Mouse (Mus musculus): ENCODE data around the gene Cox20. TPM values are rescaled to one million over a fixed set of nuclear protein-coding genes. Genes with fewer than 3 reads are reported as not detected.

Gene Cox20
- polyA plus RNA-seq, 1 experiment from 2014 or later = 101 TPM

- ATAC-seq (ENCODE audit: insufficient number of reproducible peaks, low FRiP score, low TSS enrichment, low read depth) = no peak
- Histone ChIP-seq H3K9ac (no peak overlapping the region), H3K36me3 (peaks cover 42% of the 10 kb centered on the region), H3K27me3 (no peaks in the 10 kb centered on the region), H3K4me1 (peaks cover 14% of the 10 kb centered on the region), H3K4me2 (no peak overlapping the region), H3K27ac (no peak overlapping the region; the same call in 1 of the 2 replicates), H3K4me3 (no peak overlapping the region), H3K9me3 (no peaks in the 10 kb centered on the region)
- 61% methylated on average over 4 of the region's 4 CpGs for WGBS
These were observed 2.9 kb downstream of the Cox20 start for GRCm38 (mm10) chr1:178321730-178322357.

DNA sequence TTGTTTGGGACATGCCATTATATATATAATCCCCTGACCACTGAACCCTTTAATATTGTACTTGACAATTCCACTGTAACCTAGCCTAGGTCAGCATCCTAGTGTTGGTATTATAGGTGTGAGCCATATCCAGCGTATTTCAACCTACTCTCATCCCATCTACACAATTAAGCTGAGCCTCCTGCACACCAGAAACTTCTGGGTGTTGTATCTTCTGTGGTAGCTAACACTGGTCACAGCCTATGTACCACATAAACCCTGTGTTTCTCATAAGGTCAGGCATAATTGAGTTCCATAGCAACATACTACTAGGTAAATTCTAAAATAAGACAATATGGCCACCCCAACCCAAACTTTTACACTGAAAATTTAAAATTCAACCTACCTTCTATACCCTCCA, 4.3 kb downstream of the Cox20 start:
- Histone ChIP-seq H3K9ac (no peak overlapping the region), H3K27ac (no peak overlapping the region), H3K9me3 (no peaks in the 10 kb centered on the region), H3K4me2 (no peak overlapping the region), H3K4me3 (no peak overlapping the region), H3K27me3 (no peaks in the 10 kb centered on the region), H3K4me1 (peaks cover 14% of the 10 kb centered on the region), H3K36me3 (peaks cover 50% of the 10 kb centered on the region)
- WGBS = 80% methylated on average over 1 of the region's 1 CpGs
- no peak for ATAC-seq (ENCODE audit: insufficient number of reproducible peaks, low FRiP score, low TSS enrichment, low read depth)

- Histone ChIP-seq H3K27ac (no peak overlapping the region), H3K36me3 (peaks cover 58% of the 10 kb centered on the region), H3K4me1 (peaks cover 14% of the 10 kb centered on the region), H3K9me3 (no peaks in the 10 kb centered on the region), H3K27me3 (no peaks in the 10 kb centered on the region), H3K9ac (no peak overlapping the region), H3K4me2 (no peak overlapping the region), H3K4me3 (no peak overlapping the region)
- WGBS = 88% methylated on average over 1 of the region's 1 CpGs
- no peak for ATAC-seq (ENCODE audit: insufficient number of reproducible peaks, low FRiP score, low TSS enrichment, low read depth)
These were observed 5.6 kb downstream of the Cox20 start for GRCm38 (mm10) chr1:178324568-178324967.

GRCm38 (mm10) chr1:178326357-178326756, 7.4 kb downstream of the Cox20 start:
- Histone ChIP-seq H3K4me2 (no peak overlapping the region), H3K27me3 (no peaks in the 10 kb centered on the region), H3K27ac (no peak overlapping the region), H3K4me3 (no peak overlapping the region), H3K9me3 (no peaks in the 10 kb centered on the region), H3K36me3 (peaks cover 63% of the 10 kb centered on the region), H3K9ac (no peak overlapping the region), H3K4me1 (peaks cover under 1% of the 10 kb centered on the region)
- ATAC-seq (ENCODE audit: insufficient number of reproducible peaks, low FRiP score, low TSS enrichment, low read depth) = no peak
- WGBS = 87% methylated on average over 1 of the region's 1 CpGs

GRCm38 (mm10) chr1:178326950-178327349, 8.0 kb downstream of the Cox20 start:
- no peaks in the 10 kb centered on the region for H3K27me3 ChIP-seq
- H3K4me3 ChIP-seq = no peak overlapping the region
- H3K9me3 ChIP-seq = no peaks in the 10 kb centered on the region
- WGBS = 69% methylated on average over 1 of the region's 1 CpGs
- peaks cover 63% of the 10 kb centered on the region for H3K36me3 ChIP-seq
- H3K4me1 ChIP-seq = no peaks in the 10 kb centered on the region
- ATAC-seq (ENCODE audit: insufficient number of reproducible peaks, low FRiP score, low TSS enrichment, low read depth) = no peak
- H3K27ac ChIP-seq = no peak overlapping the region
- no peak overlapping the region for H3K9ac ChIP-seq
- H3K4me2 ChIP-seq = no peak overlapping the region

GRCm38 (mm10) chr1:178329017-178329416, 10.1 kb downstream of the Cox20 start:
- Histone ChIP-seq H3K27me3 (no peaks in the 10 kb centered on the region), H3K9ac (no peak overlapping the region), H3K4me2 (no peak overlapping the region), H3K4me3 (no peak overlapping the region), H3K4me1 (peaks cover 10% of the 10 kb centered on the region), H3K9me3 (no peaks in the 10 kb centered on the region), H3K36me3 (peaks cover 60% of the 10 kb centered on the region), H3K27ac (no peak overlapping the region)
- 75% methylated on average over 5 of the region's 5 CpGs for WGBS
- ATAC-seq (ENCODE audit: insufficient number of reproducible peaks, low FRiP score, low TSS enrichment, low read depth) = no peak

GRCm38 (mm10) chr1:178329946-178330345, 11.0 kb downstream of the Cox20 start:
- no peak overlapping the region for H3K4me3 ChIP-seq
- H3K9me3 ChIP-seq = no peaks in the 10 kb centered on the region
- no peak overlapping the region for H3K27ac ChIP-seq
- peaks cover 15% of the 10 kb centered on the region for H3K4me1 ChIP-seq
- 65% methylated on average over 6 of the region's 6 CpGs for WGBS
- H3K9ac ChIP-seq = no peak overlapping the region
- peaks cover 55% of the 10 kb centered on the region for H3K36me3 ChIP-seq
- no peaks in the 10 kb centered on the region for H3K27me3 ChIP-seq
- no peak for ATAC-seq (ENCODE audit: insufficient number of reproducible peaks, low FRiP score, low TSS enrichment, low read depth)
- no peak overlapping the region for H3K4me2 ChIP-seq

DNA sequence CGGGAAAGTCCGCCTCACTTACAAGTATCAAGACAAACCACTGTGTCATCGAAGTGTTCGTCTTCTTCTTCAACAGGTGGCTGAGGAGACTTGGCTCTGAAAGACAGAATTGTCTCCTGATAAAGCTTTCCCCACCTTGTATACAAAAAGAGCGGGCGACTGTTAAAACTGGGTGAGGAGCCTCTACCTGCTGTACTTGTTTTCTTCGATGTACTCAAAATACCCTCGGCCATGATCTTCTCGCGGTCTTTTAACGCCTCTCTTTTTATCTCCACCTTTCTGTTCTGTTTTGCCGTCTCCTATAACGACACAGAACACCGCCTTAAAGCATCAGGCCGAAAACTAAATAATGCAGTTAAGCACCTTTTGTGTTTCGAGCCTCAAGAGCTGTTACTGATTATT, 16.9 kb downstream of the Cox20 start:
- peaks cover 23% of the 10 kb centered on the region for H3K36me3 ChIP-seq
- peak overlapping the region; percentile 99 for H3K4me3 ChIP-seq
- H3K9me3 ChIP-seq = no peaks in the 10 kb centered on the region
- peak overlapping the region; percentile 100 for H3K27ac ChIP-seq
- ATAC-seq (ENCODE audit: insufficient number of reproducible peaks, low FRiP score, low TSS enrichment, low read depth) = no peak
- peaks cover 21% of the 10 kb centered on the region for H3K4me1 ChIP-seq
- peak overlapping the region; percentile 100 for H3K9ac ChIP-seq
- WGBS = under 1% methylated on average over 16 of the region's 16 CpGs
- no peaks in the 10 kb centered on the region for H3K27me3 ChIP-seq
- peak overlapping the region; percentile 49 for H3K4me2 ChIP-seq

- WGBS = under 1% methylated on average over 49 of the region's 53 CpGs
These were observed 17.4 kb downstream of the Cox20 start for GRCm38 (mm10) chr1:178336289-178336775.

DNA sequence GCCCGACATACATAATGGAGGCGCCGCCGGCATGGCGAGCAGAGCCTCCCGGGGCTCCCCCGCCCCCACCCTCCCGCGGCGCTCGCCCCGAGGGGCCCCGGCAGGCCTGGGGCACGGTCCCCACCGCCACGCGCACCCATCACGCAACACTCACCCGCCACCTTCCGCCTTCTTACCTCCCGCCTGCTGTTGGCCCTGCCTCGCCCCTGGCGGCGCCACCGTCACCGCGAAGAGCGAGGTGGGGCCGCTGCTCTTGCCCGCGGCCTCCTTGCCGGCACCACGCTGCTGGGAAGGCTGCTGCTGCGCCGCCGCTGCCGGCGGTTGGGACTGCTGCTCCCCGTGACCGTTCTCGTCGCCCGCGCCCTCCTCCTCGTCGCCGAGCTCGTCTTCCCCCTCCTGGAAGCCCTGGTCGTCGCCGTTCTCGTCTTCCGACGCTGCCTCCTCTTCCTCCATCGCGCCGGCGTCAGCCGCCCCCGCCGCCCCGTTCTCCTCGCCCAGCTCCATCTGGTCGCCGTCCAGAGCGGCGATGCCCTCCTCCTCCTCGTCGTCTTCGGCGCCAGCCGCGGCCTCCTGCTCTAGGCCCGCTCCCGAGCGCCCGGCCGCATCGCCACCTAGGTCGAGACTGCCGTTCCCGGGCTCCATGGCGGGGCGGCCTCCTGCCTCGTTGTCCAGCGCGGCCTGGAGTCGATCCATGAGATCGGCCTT, 18.0 kb downstream of the Cox20 start:
- Histone ChIP-seq H3K9me3 (no peaks in the 10 kb centered on the region), H3K4me3 (peak overlapping the region; percentile 99), H3K27me3 (no peaks in the 10 kb centered on the region), H3K36me3 (peaks cover 14% of the 10 kb centered on the region), H3K27ac (peak overlapping the region; percentile 100), H3K4me1 (peaks cover 21% of the 10 kb centered on the region), H3K9ac (peak overlapping the region; percentile 100), H3K4me2 (peak overlapping the region; percentile 49; the same call in 1 of the 2 replicates)
- under 1% methylated on average over 74 of the region's 89 CpGs for WGBS
- peak; percentile 28 for ATAC-seq (ENCODE audit: insufficient number of reproducible peaks, low FRiP score, low TSS enrichment, low read depth)

More at GRCm38 (mm10) chr1:178336289-178336775, 17.4 kb downstream of the Cox20 start:
- H3K27ac ChIP-seq = peak overlapping the region; percentile 100
- peak overlapping the region; percentile 49 for H3K4me2 ChIP-seq
- H3K4me3 ChIP-seq = peak overlapping the region; percentile 99
- H3K4me1 ChIP-seq = peaks cover 21% of the 10 kb centered on the region
- H3K9ac ChIP-seq = peak overlapping the region; percentile 100
- H3K27me3 ChIP-seq = no peaks in the 10 kb centered on the region
- peak; percentile 88 for ATAC-seq (ENCODE audit: insufficient number of reproducible peaks, low FRiP score, low TSS enrichment, low read depth)
- peaks cover 19% of the 10 kb centered on the region for H3K36me3 ChIP-seq
- no peaks in the 10 kb centered on the region for H3K9me3 ChIP-seq

DNA sequence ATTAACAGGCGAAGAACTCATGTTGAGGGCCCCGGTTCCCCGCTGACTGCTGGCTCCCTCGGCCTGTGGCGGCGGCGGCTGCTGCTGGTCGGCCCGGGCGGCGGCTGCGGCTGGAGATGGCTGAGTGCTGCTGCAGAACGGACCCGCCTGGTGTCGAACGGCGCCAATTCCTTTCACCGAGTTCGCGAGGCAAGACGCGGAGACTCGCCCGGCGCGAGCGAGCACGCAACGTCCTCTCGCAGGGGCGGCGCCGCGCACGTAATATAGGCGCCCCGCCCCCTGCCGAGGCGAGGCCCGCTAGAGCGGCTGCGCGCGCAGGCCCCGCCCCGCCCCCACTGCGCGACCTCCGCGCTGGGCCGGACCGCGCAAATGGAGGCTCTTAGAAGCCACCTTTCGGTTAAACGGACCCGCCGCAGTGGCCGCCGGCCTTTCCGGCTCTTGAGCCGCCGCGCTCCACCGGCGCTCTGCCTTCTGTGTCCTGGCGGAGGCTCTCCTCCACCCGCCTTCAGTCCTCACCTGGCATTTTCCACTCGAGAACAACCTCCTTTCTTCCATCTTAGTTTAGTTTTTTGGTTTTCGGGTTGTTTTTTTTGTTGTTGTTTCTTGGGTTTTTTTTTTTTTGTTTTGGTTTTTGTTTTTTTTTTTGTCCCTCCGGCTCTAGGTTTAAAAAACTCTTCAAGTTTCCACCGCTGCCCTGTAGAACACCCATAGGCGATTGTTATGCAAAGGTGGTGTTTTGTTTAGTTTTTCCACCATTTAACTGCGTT, 18.8 kb downstream of the Cox20 start, which contains the start of gene Hnrnpu:
Gene Hnrnpu, minus strand, starts transcription at position 247 of the 767 bp plus-strand sequence.
- Histone ChIP-seq H3K4me2 (peak within 1 kb of the TSS; percentile 47), H3K4me3 (peak within 1 kb of the TSS; percentile 99), H3K4me1 (peaks cover 19% of the 10 kb centered on the region), H3K36me3 (peaks cover 6% of the 10 kb centered on the region), H3K27ac (peak within 1 kb of the TSS; percentile 100), H3K9ac (peak within 1 kb of the TSS; percentile 100), H3K27me3 (no peaks in the 10 kb centered on the region), H3K9me3 (no peaks in the 10 kb centered on the region)
- ATAC-seq (ENCODE audit: insufficient number of reproducible peaks, low FRiP score, low TSS enrichment, low read depth) = peak; percentile 87
- under 1% methylated on average over 71 of the region's 73 CpGs for WGBS
